16 mouse cellular contexts compared by ENCODE assay signal in the genomic region with DNA sequence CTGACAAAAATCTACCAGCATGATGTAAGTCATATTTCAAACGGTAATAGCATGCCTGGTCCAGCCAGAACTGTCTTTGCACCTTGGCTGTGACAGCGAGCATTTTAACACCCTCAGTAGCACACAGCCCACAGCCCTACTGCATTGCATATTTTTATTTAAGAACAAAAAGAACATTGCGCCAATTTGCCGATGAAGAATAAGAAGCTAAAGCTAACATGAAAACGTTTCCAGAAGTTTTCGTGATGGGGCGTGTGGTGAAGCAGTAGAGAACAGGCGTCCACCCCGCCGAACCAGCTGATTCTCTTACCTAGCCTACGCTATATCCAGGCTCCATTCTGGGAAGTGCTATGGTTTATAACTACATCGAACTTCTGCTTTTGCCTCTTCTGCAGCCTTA.
"Had no signal": no experiment of that assay in that cellular context is flagged by ENCODE, and none has a peak within 500 bp of the region (broad histone marks: within the 10 kb centered on the region; RNA-seq: fewer than 3 reads in every experiment).

No protein-coding gene starts in this region.

- H3K4me3 ChIP-seq: kidney, embryonic 15.5 days; limb, embryonic 15.5 days; liver, embryonic 12.5 days; megakaryocyte, embryonic 14.5 days; midbrain, embryonic 15.5 days; neural tube, embryonic 13.5 days; stomach, embryonic 15.5 days had no signal

- ATAC-seq: intestine, embryonic 16.5 days; liver, embryonic 12.5 days; midbrain, embryonic 15.5 days had no signal

- H3K27ac ChIP-seq: kidney, embryonic 15.5 days; limb, embryonic 15.5 days; liver, embryonic 12.5 days; midbrain, embryonic 15.5 days; neural tube, embryonic 13.5 days; stomach, embryonic 15.5 days had no signal

- DNase-seq: kidney, adult 2 months; kidney, postnatal 14 days; lung, embryonic 14.5 days; lung, postnatal 10 days; lung, postnatal 4 days; retina, postnatal 1 day; spleen, adult 18-20 months; thymus, postnatal 36 days had no signal
